Mouse (Mus musculus) heart, embryonic 15.5 days (tissue): Measurements from ENCODE around the gene Olfr9. TPM values are rescaled to one million over a fixed set of nuclear protein-coding genes. Genes with fewer than 3 reads are reported as not detected.
"Not testable (repeated sequence)": the region's sequence is repeated elsewhere in the genome, so short reads cannot be mapped to it uniquely, and the experiment has no call there.

Experiments used
- ATAC-seq: fragments of 200-750 bp; cut with Nextera tagmentation; replicated peaks from 2 replicates; pipeline ENCODE4 v1.8.0; 2017; ENCODE audit warnings: low read depth, moderate TSS enrichment; ENCODE audit not compliant: insufficient number of reproducible peaks, insufficient read depth, low FRiP score
- H3K27ac ChIP-seq: fragments of 300-500 bp; sonication (generic); 2 replicates; pipeline ENCODE4 v1.5.1; 2015; ENCODE audit warnings: mild to moderate bottlenecking, inconsistent platforms
- H3K27me3 ChIP-seq: fragments of 300-500 bp; sonication (generic); 2 replicates; pipeline ENCODE4 v1.6.1; 2015; ENCODE audit warnings: inconsistent platforms
- H3K36me3 ChIP-seq: fragments of 300-500 bp; sonication (generic); 2 replicates; pipeline ENCODE4 v1.6.1; 2015; ENCODE audit warnings: mild to moderate bottlenecking, inconsistent platforms
- H3K4me1 ChIP-seq: fragments of 300-500 bp; sonication (generic); replicated peaks from 2 replicates; pipeline ENCODE4 v1.6.1; 2015; ENCODE audit warnings: inconsistent platforms
- H3K4me2 ChIP-seq: fragments of 300-500 bp; sonication (generic); 2 replicates; pipeline ENCODE4 v1.6.1; 2015; ENCODE audit warnings: inconsistent platforms, mild to moderate bottlenecking, moderate library complexity
- H3K4me3 ChIP-seq: fragments of 300-500 bp; sonication (generic); 2 replicates; pipeline ENCODE4 v1.5.1; 2015; ENCODE audit warnings: mild to moderate bottlenecking, inconsistent platforms
- H3K9ac ChIP-seq: fragments of 300-500 bp; sonication (generic); 2 replicates; pipeline ENCODE4 v1.6.1; 2015; ENCODE audit warnings: mild to moderate bottlenecking, inconsistent platforms
- H3K9me3 ChIP-seq: fragments of 300-500 bp; sonication (generic); replicated peaks from 2 replicates; pipeline ENCODE4 v1.6.1; 2016; ENCODE audit warnings: inconsistent platforms
- WGBS: fragments of 180-500 bp; shearing (Covaris S2); methylation state at CpG from one replicate; pipeline ENCODE4 v1.1.7; 2015; ENCODE audit warnings: mixed read lengths; 5-methylcytosine and 5-hydroxymethylcytosine counted together
- polyA plus RNA-seq: library from polyadenylated mRNA; unstranded; fragments of >200 nt; fragmentation: Nextera tagmentation; extraction: Ambion mirVana; gene quantifications from 2 replicates; pipeline ENCODE4 v1.2.1, GENCODE M21; 2015

The Olfr9 gene
- polyA plus RNA-seq, 1 experiment from 2014 or later = not detected

DNA sequence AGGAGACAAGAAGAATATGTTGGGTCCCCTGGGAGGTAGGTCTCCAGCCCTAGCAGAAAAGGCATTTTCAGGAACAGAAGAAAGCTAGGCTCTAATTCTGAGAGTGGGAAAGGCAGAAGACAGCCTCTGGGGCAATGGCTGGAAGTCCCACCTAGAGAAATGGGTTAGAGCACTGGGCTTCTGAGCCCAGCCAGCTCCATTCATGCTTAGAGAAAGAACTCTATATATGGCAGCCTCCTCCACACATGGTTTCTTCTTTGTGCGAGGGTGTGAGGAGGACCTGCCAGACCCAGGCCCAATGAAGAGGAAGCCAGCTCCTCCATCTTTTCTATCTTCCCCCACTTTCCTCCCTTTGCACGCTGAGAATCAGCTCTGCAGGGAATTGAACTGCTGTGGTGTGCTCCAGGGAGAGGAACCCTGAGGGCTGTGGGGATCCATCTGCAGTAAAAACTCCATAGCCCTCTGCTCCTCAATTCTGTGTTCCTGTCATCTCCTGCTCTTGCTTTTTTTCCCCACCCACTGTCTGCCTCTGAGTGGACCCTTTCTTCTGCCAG, 21.1 kb downstream of the Olfr9 start, which contains the start of gene Olfr763:
Gene Olfr763 (plus strand): TSS at position 504 of the 554 bp plus-strand sequence.
- ATAC-seq = no peak
- Histone ChIP-seq H3K9me3 (no peaks in the 10 kb centered on the region), H3K4me3 (no peak within 1 kb of the TSS), H3K9ac (no peak within 1 kb of the TSS), H3K27me3 (no peaks in the 10 kb centered on the region), H3K4me2 (no peak within 1 kb of the TSS), H3K27ac (no peak within 1 kb of the TSS), H3K4me1 (no peaks in the 10 kb centered on the region), H3K36me3 (no peaks in the 10 kb centered on the region)
- WGBS = 57% methylated on average over 2 of the region's 2 CpGs

GRCm38 (mm10) chr10:129011511-129011910, 22.3 kb downstream of the Olfr9 start:
- H3K4me3 ChIP-seq, ATAC-seq, H3K36me3 ChIP-seq, H3K27ac ChIP-seq, H3K4me1 ChIP-seq, H3K9me3 ChIP-seq, H3K9ac ChIP-seq, H3K4me2 ChIP-seq, H3K27me3 ChIP-seq: not testable (repeated sequence)
- WGBS = 56% methylated on average over 2 of the region's 5 CpGs

GRCm38 (mm10) chr10:129014477-129014876, 25.2 kb downstream of the Olfr9 start:
- H3K4me3 ChIP-seq = no peak overlapping the region
- H3K27ac ChIP-seq = no peak overlapping the region
- no peaks in the 10 kb centered on the region for H3K36me3 ChIP-seq
- ATAC-seq = no peak
- no peak overlapping the region for H3K4me2 ChIP-seq
- no peaks in the 10 kb centered on the region for H3K27me3 ChIP-seq
- H3K4me1 ChIP-seq = no peaks in the 10 kb centered on the region
- H3K9ac ChIP-seq = no peak overlapping the region
- no peaks in the 10 kb centered on the region for H3K9me3 ChIP-seq

- H3K27ac ChIP-seq = no peak overlapping the region
- H3K9ac ChIP-seq = no peak overlapping the region
- H3K4me2 ChIP-seq = no peak overlapping the region
- no peaks in the 10 kb centered on the region for H3K4me1 ChIP-seq
- no peaks in the 10 kb centered on the region for H3K9me3 ChIP-seq
- ATAC-seq = no peak
- no peaks in the 10 kb centered on the region for H3K36me3 ChIP-seq
- no peaks in the 10 kb centered on the region for H3K27me3 ChIP-seq
- no peak overlapping the region for H3K4me3 ChIP-seq
Measured at GRCm38 (mm10) chr10:129023319-129023718, 34.1 kb downstream of the Olfr9 start.

GRCm38 (mm10) chr10:129026018-129026662, 36.9 kb downstream of the Olfr9 start:
- no peaks in the 10 kb centered on the region for H3K4me1 ChIP-seq
- no peak overlapping the region for H3K27ac ChIP-seq
- H3K9me3 ChIP-seq = no peaks in the 10 kb centered on the region
- H3K9ac ChIP-seq = no peak overlapping the region
- H3K36me3 ChIP-seq = no peaks in the 10 kb centered on the region
- H3K4me3 ChIP-seq = no peak overlapping the region
- WGBS = 61% methylated on average over 3 of the region's 3 CpGs
- no peaks in the 10 kb centered on the region for H3K27me3 ChIP-seq
- no peak overlapping the region for H3K4me2 ChIP-seq
- no peak for ATAC-seq

DNA sequence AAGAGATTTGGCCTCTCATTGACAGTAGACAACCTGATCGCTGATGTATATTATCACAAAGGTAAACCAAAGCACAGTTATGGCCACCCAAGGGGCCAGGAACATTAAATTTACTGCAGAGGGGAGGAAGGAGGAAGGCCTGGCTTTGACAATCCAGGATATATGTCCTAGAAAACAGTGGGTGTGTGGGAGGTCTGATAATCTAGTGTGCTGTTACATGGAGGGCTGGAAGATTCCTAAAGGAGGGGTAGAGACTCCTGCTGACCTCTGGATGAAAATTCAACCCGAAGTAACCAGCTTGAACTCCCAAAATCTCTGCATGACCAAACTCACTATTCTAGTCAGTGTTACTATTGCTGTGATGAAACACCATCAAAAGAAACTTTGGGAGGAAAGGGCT, 39.1 kb downstream of the Olfr9 start:
- Histone ChIP-seq H3K27me3 (no peaks in the 10 kb centered on the region), H3K9me3 (no peaks in the 10 kb centered on the region), H3K27ac (no peak overlapping the region), H3K36me3 (no peaks in the 10 kb centered on the region), H3K4me2 (no peak overlapping the region), H3K9ac (no peak overlapping the region), H3K4me1 (no peaks in the 10 kb centered on the region), H3K4me3 (no peak overlapping the region)
- 69% methylated on average over 2 of the region's 2 CpGs for WGBS
- no peak for ATAC-seq

- Histone ChIP-seq H3K4me1 (no peaks in the 10 kb centered on the region), H3K4me3 (no peak within 1 kb of the TSS), H3K9ac (no peak within 1 kb of the TSS), H3K36me3 (no peaks in the 10 kb centered on the region), H3K27me3 (no peaks in the 10 kb centered on the region), H3K9me3 (no peaks in the 10 kb centered on the region), H3K4me2 (no peak within 1 kb of the TSS), H3K27ac (no peak within 1 kb of the TSS)
- WGBS = 71% methylated on average over 3 of the region's 3 CpGs
- no peak for ATAC-seq
Measured at GRCm38 (mm10) chr10:129039796-129040195, 50.6 kb downstream of the Olfr9 start, which contains the start of gene Olfr764-ps1. Olfr764-ps1 (minus strand) TSS chr10:129039896.

Other genes starting within 250 kb of the Olfr9 start
- gene Dgka, start 244.6 kb upstream of the Olfr9 start, polyA plus RNA-seq = 5.4 and 10.1 TPM in 2 replicates
- gene Pym1, start 241.5 kb upstream of the Olfr9 start, polyA plus RNA-seq = 15.4 and 23.2 TPM in 2 replicates
- 1.6 and 2.5 TPM in 2 replicates for gene Mmp19, start 198.5 kb upstream of the Olfr9 start, polyA plus RNA-seq
- 35.2 and 42.5 TPM in 2 replicates for gene Dnajc14, start 185.4 kb upstream of the Olfr9 start, polyA plus RNA-seq
- gene Tmem198b, start 185.1 kb upstream of the Olfr9 start, polyA plus RNA-seq = 14.9 and 18.8 TPM in 2 replicates
- gene Sarnp, start 172.1 kb upstream of the Olfr9 start, polyA plus RNA-seq = 145 and 168 TPM in 2 replicates
- 34.3 and 42.6 TPM in 2 replicates for gene Ormdl2, start 167.8 kb upstream of the Olfr9 start, polyA plus RNA-seq
- gene Gdf11, start 97.7 kb upstream of the Olfr9 start, polyA plus RNA-seq = 2.8 and 2.9 TPM in 2 replicates
- gene Cd63, start 88.4 kb upstream of the Olfr9 start, polyA plus RNA-seq = 420 and 427 TPM in 2 replicates
- 10.5 and 11.8 TPM in 2 replicates for gene Rdh5, start 66.5 kb upstream of the Olfr9 start, polyA plus RNA-seq
- gene Bloc1s1, start 65.4 kb upstream of the Olfr9 start, polyA plus RNA-seq = 208 and 212 TPM in 2 replicates
- 7.0 and 8.1 TPM in 2 replicates for gene Itga7, start 55.6 kb upstream of the Olfr9 start, polyA plus RNA-seq
- gene Mettl7b, start 28.4 kb upstream of the Olfr9 start, polyA plus RNA-seq = 0.11 TPM in 1 of 2 replicates, not detected in the other
- not detected in 2 replicates for gene Olfr763, start 21.4 kb downstream of the Olfr9 start, polyA plus RNA-seq
- gene Olfr764-ps1, start 50.5 kb downstream of the Olfr9 start, polyA plus RNA-seq = not detected in 2 replicates
- gene Olfr765, start 60.6 kb downstream of the Olfr9 start, polyA plus RNA-seq = not detected in 2 replicates
- gene Olfr766-ps1, start 79.5 kb downstream of the Olfr9 start, polyA plus RNA-seq = not detected in 2 replicates
- not detected in 2 replicates for gene Olfr767, start 93.5 kb downstream of the Olfr9 start, polyA plus RNA-seq
- gene Olfr768, start 109.9 kb downstream of the Olfr9 start, polyA plus RNA-seq = not detected in 2 replicates
- not detected in 2 replicates for gene Olfr769, start 128.4 kb downstream of the Olfr9 start, polyA plus RNA-seq
- not detected in 2 replicates for gene Olfr770, start 149.6 kb downstream of the Olfr9 start, polyA plus RNA-seq
- not detected in 2 replicates for gene Olfr771, start 175.3 kb downstream of the Olfr9 start, polyA plus RNA-seq
- not detected in 2 replicates for gene Olfr772, start 188.5 kb downstream of the Olfr9 start, polyA plus RNA-seq
- not detected in 2 replicates for gene Olfr773, start 198.0 kb downstream of the Olfr9 start, polyA plus RNA-seq
- gene Olfr774, start 246.8 kb downstream of the Olfr9 start, polyA plus RNA-seq = not detected in 2 replicates